ENCODE assay signal across 9 mouse cellular contexts in the genomic region with DNA sequence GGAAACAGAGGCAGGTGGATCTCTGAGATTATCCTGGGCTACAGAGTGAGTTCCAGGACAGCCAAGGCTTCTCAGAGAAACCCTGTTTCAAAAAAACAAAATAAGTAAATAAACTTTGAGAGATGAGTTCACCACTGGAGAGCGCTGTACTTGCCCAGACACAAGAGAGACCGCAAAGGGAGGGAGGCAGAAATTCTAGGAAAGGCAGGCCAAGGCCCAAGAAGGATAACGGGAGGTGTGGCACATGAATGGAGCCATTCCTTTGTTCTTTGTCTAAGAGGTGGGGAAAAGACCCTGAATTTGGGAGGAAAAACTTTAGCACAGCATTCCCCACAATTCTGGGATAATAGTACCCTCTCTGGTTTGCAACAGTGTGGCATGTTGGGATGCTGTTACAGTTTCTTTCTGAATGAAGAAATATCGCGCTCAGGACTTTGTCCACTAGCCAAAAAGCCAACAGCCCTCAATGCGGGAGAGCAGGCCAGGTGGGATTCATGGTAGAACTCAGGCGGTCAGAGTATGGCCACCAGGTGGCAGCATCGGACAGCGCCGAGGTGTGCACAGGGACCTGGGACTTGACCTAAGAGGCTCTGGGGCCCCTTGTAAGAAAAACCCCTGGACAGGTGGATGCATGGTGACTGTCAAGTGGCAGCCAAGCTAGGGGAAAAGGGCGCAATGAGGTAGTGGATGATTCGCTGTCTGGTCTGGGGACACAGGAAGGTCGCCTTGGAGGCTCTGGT. TPM values are rescaled to one million over a fixed set of nuclear protein-coding genes. Genes with fewer than 3 reads are reported as not detected.
DNase-seq lines count a peak whose midpoint lies in the region; ATAC-seq and TF ChIP-seq lines count a peak whose summit lies in the region.
"Had no signal": no experiment of that assay in that cellular context is flagged by ENCODE, and none has a peak within 500 bp of the region (broad histone marks: within the 10 kb centered on the region; RNA-seq: fewer than 3 reads in every experiment).

No protein-coding gene starts in this region.

- no peaks in the 10 kb centered on the region for H3K36me3 ChIP-seq in kidney, adult 2 months (ENCODE audit: control insufficient read depth, insufficient read depth, low read length)
- no peaks in the 10 kb centered on the region for H3K36me3 ChIP-seq in kidney, embryonic 16.5 days (ENCODE audit: insufficient read depth, low read length)
- H3K36me3 ChIP-seq in embryonic facial prominence, embryonic 14.5 days (ENCODE audit: control insufficient read depth, insufficient read depth, low read length) = no peaks in the 10 kb centered on the region
- H3K36me3 ChIP-seq in liver, embryonic 13.5 days = no peaks in the 10 kb centered on the region

- H3K9me3 ChIP-seq in kidney, embryonic 16.5 days (ENCODE audit: low read length) = peaks cover 5% of the 10 kb centered on the region; the same call in 1 of the 2 replicates
- no peaks in the 10 kb centered on the region for H3K9me3 ChIP-seq in embryonic facial prominence, embryonic 14.5 days (ENCODE audit: control insufficient read depth, low read length)
- H3K9me3 ChIP-seq in liver, embryonic 13.5 days (replicated peaks) = no peaks in the 10 kb centered on the region

- H3K27ac ChIP-seq in kidney, adult 2 months (ENCODE audit: insufficient read depth, low read depth, low read length) = no peak overlapping the region
- no peak overlapping the region for H3K27ac ChIP-seq in kidney, embryonic 16.5 days (ENCODE audit: low read length)
- no peak overlapping the region for H3K27ac ChIP-seq in embryonic facial prominence, embryonic 14.5 days (replicated peaks; ENCODE audit: low read depth, low read length)
- no peak overlapping the region for H3K27ac ChIP-seq in liver, embryonic 13.5 days

- peak; percentile 58 for DNase-seq in kidney, adult 2 months
- DNase-seq in adrenal gland, postnatal 36 days = peak; percentile 65 to 78
- peak; percentile 39 for DNase-seq in embryonic facial prominence, embryonic 14.5 days (ENCODE audit: low spot score)
- peak; percentile 60 for DNase-seq in kidney, adult 9 months
- peak; percentile 33 for DNase-seq in liver, embryonic 13.5 days
- DNase-seq in retina, postnatal 7 days (ENCODE audit: low read depth, low spot score) = peak; percentile 54
- DNase-seq in urinary bladder, adult 18-20 months (ENCODE audit: low spot score in 2 of 2) = peak; percentile 16 to 58

- 35% methylated on average over 13 of the region's 13 CpGs for WGBS in kidney, adult 2 months
- WGBS in kidney, embryonic 16.5 days = 29% methylated on average over 13 of the region's 13 CpGs
- WGBS in embryonic facial prominence, embryonic 14.5 days = 23% methylated on average over 13 of the region's 13 CpGs
- WGBS in liver, embryonic 13.5 days (ENCODE audit: insufficient replicate concordance) = 22% methylated on average over 13 of the region's 13 CpGs

- H3K27me3 ChIP-seq in kidney, adult 2 months (replicated peaks; ENCODE audit: control insufficient read depth, insufficient read depth, low read length) = no peaks in the 10 kb centered on the region
- H3K27me3 ChIP-seq in kidney, embryonic 16.5 days (ENCODE audit: insufficient read depth, low read length) = 0 out of 2 replicates have a peak, but pooled peaks cover 3% of the 10 kb centered on the region
- no peaks in the 10 kb centered on the region for H3K27me3 ChIP-seq in embryonic facial prominence, embryonic 14.5 days (replicated peaks; ENCODE audit: control insufficient read depth, insufficient read depth, low read length)
- H3K27me3 ChIP-seq in liver, embryonic 13.5 days = no peaks in the 10 kb centered on the region

- TF ChIP-seq POLR2A in kidney, adult 2 months (IDR thresholded peaks at IDR 0.05; ENCODE audit: low read depth, low read length) = no peak

- H3K4me3 ChIP-seq in kidney, adult 2 months (ENCODE audit: insufficient read depth, low read depth, low read length) = no peak overlapping the region
- H3K4me3 ChIP-seq in kidney, embryonic 16.5 days (ENCODE audit: low read length) = no peak overlapping the region
- no peak overlapping the region for H3K4me3 ChIP-seq in embryonic facial prominence, embryonic 14.5 days (ENCODE audit: low read depth, low read length)
- H3K4me3 ChIP-seq in liver, embryonic 13.5 days (replicated peaks) = no peak overlapping the region

- peak; percentile 72 for TF ChIP-seq CTCF in kidney, adult 2 months (conservative IDR thresholded peaks at IDR 0.05; ENCODE audit: insufficient read depth, insufficient read length, low read depth, low read length)

- ATAC-seq in kidney, embryonic 16.5 days (ENCODE audit: low FRiP score, low TSS enrichment) = no peak
- no peak for ATAC-seq in embryonic facial prominence, embryonic 14.5 days (ENCODE audit: low read depth)
- no peak for ATAC-seq in liver, embryonic 13.5 days (ENCODE audit: low read depth)

- peaks cover 4% of the 10 kb centered on the region; the same call in 1 of the 2 replicates for H3K4me1 ChIP-seq in kidney, adult 2 months (ENCODE audit: control insufficient read depth, insufficient read depth, low read length)
- no peaks in the 10 kb centered on the region for H3K4me1 ChIP-seq in kidney, embryonic 16.5 days (ENCODE audit: insufficient read depth, low read length)
- no peaks in the 10 kb centered on the region for H3K4me1 ChIP-seq in embryonic facial prominence, embryonic 14.5 days (ENCODE audit: control insufficient read depth, insufficient read depth, low read length)
- H3K4me1 ChIP-seq in liver, embryonic 13.5 days (replicated peaks) = no peaks in the 10 kb centered on the region

- no peak overlapping the region for H3K4me2 ChIP-seq in kidney, embryonic 16.5 days (replicated peaks; ENCODE audit: low read depth, low read length)
- no peak overlapping the region for H3K4me2 ChIP-seq in embryonic facial prominence, embryonic 14.5 days (ENCODE audit: low read depth, low read length)
- H3K4me2 ChIP-seq in liver, embryonic 13.5 days = no peak overlapping the region

- no peak overlapping the region for H3K9ac ChIP-seq in kidney, embryonic 16.5 days (replicated peaks; ENCODE audit: low read length)
- no peak overlapping the region for H3K9ac ChIP-seq in embryonic facial prominence, embryonic 14.5 days (ENCODE audit: low read depth, low read length)
- H3K9ac ChIP-seq in liver, embryonic 13.5 days = no peak overlapping the region

RNA-seq across cellular contexts. Expression of a gene that starts 49.9 kb away (rescaled TPM):
- not detected in 2 replicates for polyA plus RNA-seq in kidney, adult 2 months (2012; rRNA removed)
- not detected in 2 replicates for polyA plus RNA-seq in kidney, embryonic 16.5 days (2015; fragmentation: Nextera tagmentation; extraction: Ambion mirVana)
- not detected for total RNA-seq in adrenal gland, postnatal 36 days (2021)
- polyA plus RNA-seq in embryonic facial prominence, embryonic 14.5 days (2014; fragmentation: Nextera tagmentation; extraction: Ambion mirVana) = not detected in 2 replicates
- not detected in 2 replicates for polyA plus RNA-seq in liver, embryonic 13.5 days (2015; fragmentation: Nextera tagmentation; extraction: Ambion mirVana)
- polyA plus RNA-seq: stomach, embryonic 14.5 days had no signal
